Mouse (Mus musculus): ENCODE data around the gene Nus1.

DNA sequence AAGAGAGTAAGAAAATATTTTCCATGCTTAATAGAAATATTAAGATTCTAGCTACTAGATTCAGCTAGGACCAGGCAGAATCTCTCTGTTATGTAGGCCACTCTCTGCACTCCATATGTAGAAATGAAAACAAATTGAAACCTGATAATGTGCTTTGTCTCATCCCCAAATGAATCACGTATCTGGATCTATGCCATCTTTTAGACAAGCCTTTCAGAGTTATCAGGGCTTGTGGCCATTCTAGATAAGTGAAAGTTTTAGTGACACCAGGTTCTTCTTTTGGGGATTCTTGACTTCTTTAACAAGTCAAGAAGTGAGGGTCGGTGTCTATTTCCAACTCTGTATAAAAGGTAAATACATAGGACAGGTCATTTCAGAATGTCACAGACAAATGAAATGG, 18.6 kb upstream of the Nus1 start:
- no peak for TF ChIP-seq CTCF (IDR thresholded peaks at IDR 0.05; ENCODE audit: control insufficient read depth, insufficient read depth, low read length)
- TF ChIP-seq POLR2A (IDR thresholded peaks at IDR 0.05; ENCODE audit: borderline replicate concordance, control insufficient read depth, low read depth, low read length) = no peak

Data from bone marrow, adult 2 months (tissue).